Mouse (Mus musculus): Measurements from ENCODE around the gene 1700001C02Rik. TPM values are rescaled to one million over a fixed set of nuclear protein-coding genes. Genes with fewer than 3 reads are reported as not detected.

1700001C02Rik gene
- polyA plus RNA-seq (2015; fragmentation: Nextera tagmentation; extraction: Ambion mirVana) = not detected in 2 replicates

GRCm38 (mm10) chr5:30465861-30466260 lies at the start of gene 1700001C02Rik:
1700001C02Rik (plus strand) TSS chr5:30466047.

GRCm38 (mm10) chr5:30461821-30462220 lies 4.0 kb upstream of the 1700001C02Rik start, which contains the start of gene Otof:
Otof (minus strand) TSS chr5:30461932.

Other genes starting within 250 kb of the 1700001C02Rik start
- gene Selenoi, start 233.5 kb upstream of the 1700001C02Rik start, polyA plus RNA-seq (2015; fragmentation: Nextera tagmentation; extraction: Ambion mirVana) = 7.2 and 7.8 TPM in 2 replicates
- gene Drc1, start 184.7 kb upstream of the 1700001C02Rik start, polyA plus RNA-seq (2015; fragmentation: Nextera tagmentation; extraction: Ambion mirVana) = 0.13 and 0.18 TPM in 2 replicates
- gene Otof, start 4.1 kb upstream of the 1700001C02Rik start, polyA plus RNA-seq (2015; fragmentation: Nextera tagmentation; extraction: Ambion mirVana) = 0.06 and 0.17 TPM in 2 replicates
- not detected in 2 replicates for gene Cib4, start 79.8 kb downstream of the 1700001C02Rik start, polyA plus RNA-seq (2015; fragmentation: Nextera tagmentation; extraction: Ambion mirVana)
- gene Kcnk3, start 122.1 kb downstream of the 1700001C02Rik start, polyA plus RNA-seq (2015; fragmentation: Nextera tagmentation; extraction: Ambion mirVana) = 1.1 and 4.1 TPM in 2 replicates
- gene Slc35f6, start 181.9 kb downstream of the 1700001C02Rik start, polyA plus RNA-seq (2015; fragmentation: Nextera tagmentation; extraction: Ambion mirVana) = 12.1 and 16.5 TPM in 2 replicates
- gene Cenpa, start 200.7 kb downstream of the 1700001C02Rik start, polyA plus RNA-seq (2015; fragmentation: Nextera tagmentation; extraction: Ambion mirVana) = 65.3 and 69.9 TPM in 2 replicates
- 3.2 and 3.3 TPM in 2 replicates for gene Dpysl5, start 245.5 kb downstream of the 1700001C02Rik start, polyA plus RNA-seq (2015; fragmentation: Nextera tagmentation; extraction: Ambion mirVana)